Mouse (Mus musculus): ENCODE measurements around the gene Mup9.
"Not testable (repeated sequence)": the region's sequence is repeated elsewhere in the genome, so short reads cannot be mapped to it uniquely, and the experiment has no call there.

- TF ChIP-seq EP300, CTCF (IDR thresholded peaks at IDR 0.05; ENCODE audit: low read depth): not testable (repeated sequence)
These were observed at the start of gene Mup9 for GRCm38 (mm10) chr4:60421852-60422251.

Measured in liver, postnatal 0 days (tissue).